Mouse (Mus musculus) gastrocnemius, postnatal 4 days (tissue): Measurements from ENCODE around the gene Itih5. TPM values are rescaled to one million over a fixed set of nuclear protein-coding genes. Genes with fewer than 3 reads are reported as not detected.

Experiments used
- DNase-seq, 2 experiments: peaks; one replicate each; pipeline ENCODE4 v3.0.0; 2021 to 2022; ENCODE audit warnings: low spot score in 2 of 2, mixed read lengths in 2 of 2
- total RNA-seq, 2 experiments: library from RNA; stranded (reverse); gene quantifications; 2 replicates each; pipeline ENCODE4 v1.2.3; 2021

The Itih5 gene
- total RNA-seq, 2 experiments from 2014 or later: 106 to 122 TPM

GRCm38 (mm10) chr2:10166635-10167034, 13.3 kb downstream of the Itih5 start:
- no peak for DNase-seq

- no peak for DNase-seq
Measured at GRCm38 (mm10) chr2:10167283-10167682, 13.9 kb downstream of the Itih5 start.

GRCm38 (mm10) chr2:10168016-10168415, 14.6 kb downstream of the Itih5 start:
- no peak for DNase-seq

GRCm38 (mm10) chr2:10169991-10170390, 16.6 kb downstream of the Itih5 start:
- DNase-seq: no peak

- DNase-seq: no peak
Measured at GRCm38 (mm10) chr2:10193553-10193952, 40.2 kb downstream of the Itih5 start.

- no peak for DNase-seq
Measured at GRCm38 (mm10) chr2:10195162-10195561, 41.8 kb downstream of the Itih5 start.

GRCm38 (mm10) chr2:10199326-10199725, 46.0 kb downstream of the Itih5 start:
- no peak for DNase-seq

GRCm38 (mm10) chr2:10200736-10201285, 47.4 kb downstream of the Itih5 start:
- DNase-seq: no peak

GRCm38 (mm10) chr2:10204301-10204700, 50.9 kb downstream of the Itih5 start:
- no peak for DNase-seq

GRCm38 (mm10) chr2:10213468-10213867, 60.1 kb downstream of the Itih5 start:
- no peak for DNase-seq

- DNase-seq: no peak
Measured at GRCm38 (mm10) chr2:10215876-10216565, 62.6 kb downstream of the Itih5 start.

GRCm38 (mm10) chr2:10216566-10217247, 63.3 kb downstream of the Itih5 start:
- peak in 1 of 2 experiments; percentile 33 for DNase-seq

- no peak for DNase-seq
Measured at GRCm38 (mm10) chr2:10221862-10222261, 68.5 kb downstream of the Itih5 start.

GRCm38 (mm10) chr2:10226907-10227306, 73.5 kb downstream of the Itih5 start:
- no peak for DNase-seq

- no peak for DNase-seq
Measured at GRCm38 (mm10) chr2:10231971-10232370, 78.6 kb downstream of the Itih5 start.

GRCm38 (mm10) chr2:10236554-10236953, 83.2 kb downstream of the Itih5 start:
- no peak for DNase-seq

- DNase-seq: peak in 1 of 2 experiments; percentile 11
Measured at GRCm38 (mm10) chr2:10242970-10243369, 89.6 kb downstream of the Itih5 start.

- DNase-seq: peak in 1 of 2 experiments; percentile 52
Measured at GRCm38 (mm10) chr2:10250441-10250840, 97.1 kb downstream of the Itih5 start.

GRCm38 (mm10) chr2:10250926-10251325, 97.6 kb downstream of the Itih5 start:
- no peak for DNase-seq

GRCm38 (mm10) chr2:10251466-10251865, 98.1 kb downstream of the Itih5 start:
- no peak for DNase-seq

GRCm38 (mm10) chr2:10252016-10252415, 98.6 kb downstream of the Itih5 start:
- DNase-seq: no peak

- DNase-seq: no peak
Measured at GRCm38 (mm10) chr2:10253351-10253750, 100.0 kb downstream of the Itih5 start.
